Comparison of ENCODE assay signal across 12 mouse cellular contexts in the genomic region with DNA sequence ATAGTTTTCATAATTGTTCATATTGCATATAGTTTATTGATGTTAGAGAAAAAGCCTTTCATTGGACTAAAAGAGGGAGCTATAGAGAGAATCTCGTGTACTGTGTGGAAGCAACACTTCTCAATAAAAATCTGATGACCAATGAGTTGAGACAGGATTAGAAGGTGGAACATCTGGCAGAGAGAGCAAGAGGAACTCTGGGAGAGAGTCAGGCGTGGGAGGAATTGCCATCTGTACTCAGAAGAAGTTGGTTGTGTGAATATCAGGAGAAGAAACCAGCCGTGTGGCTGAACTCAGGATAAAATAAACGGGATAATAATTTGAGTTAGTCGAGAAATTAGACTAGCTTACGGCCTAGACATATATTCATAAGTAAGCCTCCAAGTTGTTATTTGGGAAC. TPM values are rescaled to one million over a fixed set of nuclear protein-coding genes. Genes with fewer than 3 reads are reported as not detected.
"Had no signal": no experiment of that assay in that cellular context is flagged by ENCODE, and none has a peak within 500 bp of the region (broad histone marks: within the 10 kb centered on the region; RNA-seq: fewer than 3 reads in every experiment).

No protein-coding gene starts in this region.

- DNase-seq: kidney, adult 2 months; kidney, postnatal 25 days; layer of hippocampus, postnatal 36 days; liver, embryonic 13.5 days; lung, adult 2 months; lung, postnatal 14 days; lung, postnatal 4 days; midbrain, embryonic 14.5 days; thymus, postnatal 25 days had no signal

RNA-seq across cellular contexts. Expression of gene Tnfaip8l3, which starts 28.9 kb away (rescaled TPM):
- total RNA-seq: megakaryocyte progenitor cell, adult 5-6 weeks; megakaryocyte-erythroid progenitor cell, adult 5-6 weeks had no signal
- polyA plus RNA-seq: stomach, embryonic 14.5 days had no signal
